8 mouse cellular contexts compared by ENCODE assay signal in the genomic region with DNA sequence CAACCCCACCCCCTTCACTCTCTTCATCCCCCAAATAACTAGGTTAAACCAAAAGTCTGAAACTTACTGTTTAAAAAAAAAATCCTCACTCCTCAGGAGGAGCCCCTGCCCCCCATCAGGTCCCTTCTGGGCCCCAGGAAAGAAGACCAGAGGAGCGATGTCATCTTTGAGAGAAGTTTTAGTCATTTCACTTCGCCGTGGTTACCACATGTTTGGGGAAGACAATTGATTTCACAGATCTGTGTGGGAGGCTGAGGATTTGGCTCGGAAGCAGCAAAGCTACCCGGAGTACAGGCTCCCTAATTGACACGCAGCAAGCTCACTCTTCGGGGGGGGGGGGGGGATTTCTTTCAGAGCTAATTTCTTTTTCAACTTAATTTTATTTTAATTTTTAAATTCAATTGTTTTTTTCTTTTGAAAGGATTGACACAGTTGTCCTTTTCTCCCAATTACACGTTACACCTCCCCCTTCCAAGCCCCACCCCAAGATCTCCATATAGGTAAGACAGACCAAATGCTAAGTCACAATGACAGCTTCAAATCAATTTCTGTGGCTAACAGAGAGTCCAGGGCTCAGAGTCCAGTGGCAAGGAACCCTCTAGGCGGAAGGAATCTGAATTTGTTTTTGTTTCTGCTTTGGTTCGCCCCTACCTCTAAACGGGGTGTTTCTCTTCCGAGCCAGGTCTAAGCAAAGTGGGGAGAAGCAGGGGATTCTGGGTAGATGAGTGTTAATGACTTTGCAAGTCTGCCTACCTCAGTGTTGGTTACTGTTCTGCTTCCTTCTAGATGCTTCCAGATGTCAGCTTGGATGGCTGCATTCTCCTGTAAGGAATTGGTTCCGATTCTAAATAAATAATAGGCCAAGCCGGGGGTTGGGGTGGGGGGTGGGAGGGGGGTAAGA.
DNase-seq lines count a peak whose midpoint lies in the region; ATAC-seq lines count a peak whose summit lies in the region.

No protein-coding gene starts in this region.

- peaks cover 2% of the 10 kb centered on the region for H3K27me3 ChIP-seq in hindbrain, embryonic 11.5 days (ENCODE audit: control insufficient read depth, insufficient read depth, low read length)
- peaks cover 15% of the 10 kb centered on the region for H3K27me3 ChIP-seq in megakaryocyte, embryonic 14.5 days (replicated peaks)
- no peaks in the 10 kb centered on the region for H3K27me3 ChIP-seq in stomach, embryonic 16.5 days (ENCODE audit: control insufficient read depth, insufficient read depth, low read length)

- peak; percentile 9 to 20 for DNase-seq in left cerebral cortex, postnatal 25 days (ENCODE audit: low spot score in 2 of 2)
- DNase-seq in left cerebral cortex, postnatal 10 days (ENCODE audit: extremely low spot score in 1 of 2, low spot score in 2 of 2) = no peak
- DNase-seq in c-Kit-positive CD71-positive TER-119-positive erythroid progenitor cells, embryonic 14.5 days (ENCODE audit: low spot score) = peak; percentile 24
- peak; percentile 30 for DNase-seq in hindbrain, embryonic 11.5 days (ENCODE audit: low spot score)
- DNase-seq in layer of hippocampus, adult 8-10 months (ENCODE audit: low spot score in 2 of 2) = no peak

- H3K9me3 ChIP-seq in hindbrain, embryonic 11.5 days (ENCODE audit: control insufficient read depth, low read length) = no peaks in the 10 kb centered on the region
- peaks cover 9% of the 10 kb centered on the region for H3K9me3 ChIP-seq in megakaryocyte, embryonic 14.5 days
- no peaks in the 10 kb centered on the region for H3K9me3 ChIP-seq in stomach, embryonic 16.5 days (replicated peaks; ENCODE audit: control insufficient read depth, low read length)

- intact Hi-C loops in left cerebral cortex, postnatal 25 days (cut with DNase I) = no loop called here
- intact Hi-C loops in left cerebral cortex, postnatal 10 days (cut with DNase I) = no loop called here

- H3K9ac ChIP-seq in hindbrain, embryonic 11.5 days (ENCODE audit: low read depth, low read length) = no peak overlapping the region
- no peak overlapping the region for H3K9ac ChIP-seq in stomach, embryonic 16.5 days (ENCODE audit: low read length)

- H3K4me2 ChIP-seq in hindbrain, embryonic 11.5 days (replicated peaks; ENCODE audit: low read depth, low read length) = peak overlapping the region; percentile 38
- peak overlapping the region; percentile 43 for H3K4me2 ChIP-seq in stomach, embryonic 16.5 days (ENCODE audit: low read depth, low read length)

- peak overlapping the region; percentile 6; the same call in 1 of the 2 replicates for H3K4me3 ChIP-seq in hindbrain, embryonic 11.5 days (ENCODE audit: low read depth, low read length)
- H3K4me3 ChIP-seq in megakaryocyte, embryonic 14.5 days (replicated peaks) = peak overlapping the region; percentile 80
- H3K4me3 ChIP-seq in stomach, embryonic 16.5 days (replicated peaks; ENCODE audit: low read length) = peak overlapping the region; percentile 12

- no peaks in the 10 kb centered on the region for H3K36me3 ChIP-seq in hindbrain, embryonic 11.5 days (ENCODE audit: control insufficient read depth, insufficient read depth, low read length)
- no peaks in the 10 kb centered on the region for H3K36me3 ChIP-seq in megakaryocyte, embryonic 14.5 days (replicated peaks; ENCODE audit: low read length)
- H3K36me3 ChIP-seq in stomach, embryonic 16.5 days (ENCODE audit: control insufficient read depth, insufficient read depth, low read length) = no peaks in the 10 kb centered on the region

- ATAC-seq in hindbrain, embryonic 11.5 days (ENCODE audit: low FRiP score) = peak; percentile 56; the same call in 1 of the 2 replicates
- ATAC-seq in stomach, embryonic 16.5 days (ENCODE audit: insufficient read depth, low FRiP score) = no peak
- ATAC-seq in erythroid progenitor cell, adult 5-6 weeks (replicated peaks; ENCODE audit: low FRiP score, poor library complexity, severe bottlenecking) = no peak

- 5% methylated on average over 14 of the region's 14 CpGs for WGBS in hindbrain, embryonic 11.5 days
- 14% methylated on average over 14 of the region's 14 CpGs for WGBS in stomach, embryonic 16.5 days

- no peaks in the 10 kb centered on the region; the same call in 1 of the 2 replicates for H3K4me1 ChIP-seq in hindbrain, embryonic 11.5 days (replicated peaks; ENCODE audit: control insufficient read depth, insufficient read depth, low read length)
- H3K4me1 ChIP-seq in megakaryocyte, embryonic 14.5 days = peaks cover 20% of the 10 kb centered on the region
- peaks cover 16% of the 10 kb centered on the region for H3K4me1 ChIP-seq in stomach, embryonic 16.5 days (ENCODE audit: control insufficient read depth, insufficient read depth, low read length)

- H3K27ac ChIP-seq in hindbrain, embryonic 11.5 days (ENCODE audit: low read depth, low read length) = no peak overlapping the region
- no peak overlapping the region for H3K27ac ChIP-seq in stomach, embryonic 16.5 days (ENCODE audit: low read length)

Comparison
In these comparisons a context has a peak if more than half of its experiments do, and no peak if none do; other contexts are left out.
1. DNase-seq: peak in left cerebral cortex, postnatal 25 days (2 of 2), c-Kit-positive CD71-positive TER-119-positive erythroid progenitor cells, embryonic 14.5 days (single experiment) and hindbrain, embryonic 11.5 days (single experiment); none in left cerebral cortex, postnatal 10 days (0 of 2) and layer of hippocampus, adult 8-10 months (0 of 2).
2. H3K4me3 ChIP-seq: peak in every context shown above with its lines; median percentile 80 in megakaryocyte, embryonic 14.5 days; 12 in stomach, embryonic 16.5 days; 6 in hindbrain, embryonic 11.5 days.